Mouse (Mus musculus): ENCODE data around the gene Dennd1c.

Dennd1c gene

GRCm38 (mm10) chr17:57095855-57096622 lies 17.7 kb upstream of the Dennd1c start:
- CTCF ChIA-PET: interaction anchor here (0.6 to 1.6 kb wide), 2 partner anchors 21 to 71 kb away, joined by 6 to 10 read pairs; no protein-coding TSS in a partner anchor

GRCm38 (mm10) chr17:57094222-57094621 lies 15.9 kb upstream of the Dennd1c start:
- CTCF ChIA-PET: no interaction called here

DNA sequence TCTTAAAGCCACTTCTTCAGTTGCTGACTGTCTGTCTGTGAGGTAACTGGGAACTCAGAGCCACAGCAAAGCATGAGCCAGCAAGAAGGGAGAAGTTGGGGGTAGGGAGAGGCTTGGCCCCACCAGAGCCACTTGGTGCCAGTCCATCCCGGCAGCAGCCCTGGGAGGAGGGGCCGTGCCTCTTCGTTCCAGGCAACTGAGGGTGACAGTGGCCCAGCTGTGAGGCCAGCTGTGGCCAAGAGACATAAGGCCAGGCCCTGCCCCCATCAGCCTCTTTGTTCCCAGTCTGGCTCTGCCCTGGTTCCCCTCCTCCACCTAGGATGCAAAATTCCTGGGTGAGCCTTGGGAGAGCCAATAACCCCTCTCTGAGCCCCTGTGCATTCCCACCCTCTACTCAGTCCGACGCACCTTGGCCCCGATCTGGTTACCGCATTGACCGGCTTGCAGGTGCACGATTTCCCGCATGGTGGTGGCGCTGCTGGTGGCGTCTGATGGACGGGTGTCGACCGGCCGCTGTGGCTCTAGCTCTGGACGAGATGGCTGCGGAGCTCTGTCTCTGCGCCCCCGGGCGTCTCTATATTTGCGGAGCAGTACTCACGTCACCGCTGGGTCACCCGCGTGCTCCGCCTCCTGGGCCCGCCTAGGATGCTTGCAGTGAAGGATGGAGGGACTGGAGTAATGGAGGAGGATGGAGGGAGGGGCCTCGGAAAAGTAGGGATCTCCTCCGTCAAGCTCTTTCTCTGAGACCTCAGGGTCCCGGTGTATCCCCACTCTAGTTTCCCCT lies 8.9 kb upstream of the Dennd1c start, which contains the start of gene Tubb4a:
Gene Tubb4a (minus strand): TSS at position 734 of the 784 bp plus-strand sequence.
- CTCF ChIA-PET: no interaction called here

DNA sequence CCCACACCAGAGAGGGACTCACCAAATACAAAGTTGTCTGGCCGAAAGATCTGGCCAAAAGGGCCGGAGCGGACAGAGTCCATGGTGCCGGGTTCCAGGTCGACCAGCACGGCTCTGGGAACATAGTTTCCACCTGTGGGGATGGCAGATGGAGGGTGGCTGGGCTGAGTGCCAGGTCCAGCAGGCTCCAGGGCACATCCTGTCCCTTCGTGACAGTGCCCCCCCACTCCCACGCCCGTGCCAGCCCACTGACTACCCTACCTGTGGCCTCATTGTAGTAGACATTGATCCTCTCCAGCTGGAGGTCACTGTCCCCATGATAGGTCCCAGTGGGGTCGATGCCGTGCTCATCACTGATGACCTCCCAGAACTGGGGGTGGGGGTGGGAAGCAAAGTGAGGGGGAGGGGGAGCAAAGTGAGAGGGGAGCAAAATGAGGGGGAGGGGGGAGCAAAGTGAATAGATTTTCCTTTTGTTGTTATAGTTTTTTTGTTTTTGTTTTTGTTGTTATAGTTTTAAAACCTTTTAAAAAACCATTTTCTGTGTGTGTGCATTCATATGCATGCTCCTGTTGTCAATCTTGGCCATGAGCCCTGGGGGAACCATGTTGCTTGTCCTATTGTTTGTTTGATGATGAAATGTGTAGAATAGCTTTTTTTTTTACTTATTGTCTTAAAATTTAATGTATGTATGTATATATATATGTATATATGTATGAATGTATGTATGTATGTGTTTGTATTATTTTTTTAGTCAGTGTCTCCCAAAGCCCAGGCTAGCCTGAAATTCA lies 7.8 kb upstream of the Dennd1c start:
- CTCF ChIA-PET: no interaction called here

DNA sequence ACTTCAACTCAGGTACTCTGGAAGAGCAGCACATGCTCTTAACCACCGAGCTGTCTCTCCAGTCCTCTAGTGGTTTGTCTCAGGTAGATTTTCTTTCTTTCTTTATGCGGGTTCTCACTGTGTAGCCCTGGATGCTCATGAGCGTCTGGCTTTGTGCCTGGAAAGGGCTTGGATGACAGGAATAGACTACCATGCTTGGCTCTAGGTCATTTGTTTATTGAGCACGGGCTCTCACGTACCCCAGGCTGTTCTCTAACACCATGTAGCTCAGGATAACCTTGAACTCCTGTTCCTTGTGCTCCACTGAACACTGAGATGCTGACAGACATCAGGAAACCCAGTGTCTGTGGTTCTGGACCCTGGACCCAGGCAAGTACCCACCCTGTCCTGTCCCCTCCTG lies 4.2 kb upstream of the Dennd1c start:
- CTCF ChIA-PET: no interaction called here

- CTCF ChIA-PET: no interaction called here
These were observed 3.0 kb upstream of the Dennd1c start for GRCm38 (mm10) chr17:57081234-57081842.

DNA sequence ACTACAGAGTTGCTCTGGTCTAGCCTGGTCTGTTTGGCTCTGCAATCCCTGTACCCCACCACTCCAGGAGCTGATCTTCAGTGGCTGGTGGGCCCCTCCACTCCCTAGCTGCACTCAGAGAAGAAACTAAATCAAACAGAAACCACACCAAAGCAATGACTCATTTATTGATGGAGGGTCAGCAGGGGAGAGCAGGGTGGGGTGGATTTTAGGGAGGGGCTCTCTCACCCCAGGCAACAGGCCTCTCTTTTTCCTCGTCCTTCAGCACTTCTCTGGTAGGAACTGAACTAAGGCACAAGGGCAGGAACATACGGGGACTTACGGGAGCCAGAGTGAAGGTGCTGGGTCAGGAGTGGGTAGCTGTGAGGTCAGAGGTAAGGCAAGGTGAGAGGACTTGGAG lies 1.6 kb upstream of the Dennd1c start:
- CTCF ChIA-PET: no interaction called here

GRCm38 (mm10) chr17:57076916-57077315 lies 1.4 kb downstream of the Dennd1c start:
- CTCF ChIA-PET: no interaction called here

DNA sequence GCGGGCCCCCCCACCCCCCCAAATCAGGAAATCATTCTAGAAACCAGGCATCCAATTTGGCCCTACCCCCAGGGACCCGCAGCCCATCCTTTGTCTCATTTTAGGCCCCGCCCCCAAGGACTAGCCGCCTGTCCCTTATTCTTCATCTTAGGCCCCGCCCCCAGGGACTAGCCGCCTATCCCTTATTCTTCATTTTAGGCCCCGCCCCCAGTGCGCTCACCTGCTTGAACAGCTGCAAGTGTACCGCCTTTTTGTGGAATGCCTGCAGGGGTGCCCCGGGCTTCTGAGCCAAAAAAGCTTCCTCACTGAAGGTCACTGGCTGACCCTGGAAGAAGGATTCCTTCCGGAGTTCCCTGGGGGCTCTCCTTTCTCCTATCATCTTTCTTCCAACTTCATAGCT lies 7.6 kb downstream of the Dennd1c start:
- CTCF ChIA-PET: no interaction called here

GRCm38 (mm10) chr17:57070272-57070671 lies 8.0 kb downstream of the Dennd1c start:
- CTCF ChIA-PET: no interaction called here

- CTCF ChIA-PET: interaction anchor here (0.6 kb wide), 1 partner anchor 755 kb away, joined by 3 read pairs; no protein-coding TSS in a partner anchor
These were observed 11.4 kb downstream of the Dennd1c start for GRCm38 (mm10) chr17:57066908-57067307.

- CTCF ChIA-PET: interaction anchor here (0.6 to 1.1 kb wide), 2 partner anchors 10 to 245 kb away, joined by 3 to 5 read pairs; no protein-coding TSS in a partner anchor
These were observed 15.3 kb downstream of the Dennd1c start for GRCm38 (mm10) chr17:57063031-57063430.

DNA sequence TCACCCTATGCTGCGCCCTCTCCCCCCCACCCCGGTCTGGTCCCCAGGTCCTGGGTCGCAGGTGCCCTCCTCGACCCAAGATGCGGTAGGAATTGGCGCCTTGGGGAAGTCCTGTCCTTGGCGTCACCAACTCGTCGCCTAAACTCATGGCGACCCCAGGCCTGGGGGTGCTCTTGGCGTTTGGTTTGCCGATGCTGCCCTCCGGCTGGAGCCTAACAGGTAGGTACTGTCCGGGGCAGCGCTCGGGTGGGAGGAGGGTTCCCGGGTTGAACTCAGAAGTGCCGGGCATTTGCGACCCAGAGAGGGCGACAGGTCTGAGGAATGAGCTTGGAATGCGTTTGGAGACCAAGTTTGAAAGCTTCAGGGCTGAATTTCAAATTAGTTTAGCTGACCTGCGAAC lies 15.8 kb downstream of the Dennd1c start:
- CTCF ChIA-PET: interaction anchor here (0.6 to 1.1 kb wide), 2 partner anchors 10 to 245 kb away, joined by 3 to 5 read pairs; no protein-coding TSS in a partner anchor

DNA sequence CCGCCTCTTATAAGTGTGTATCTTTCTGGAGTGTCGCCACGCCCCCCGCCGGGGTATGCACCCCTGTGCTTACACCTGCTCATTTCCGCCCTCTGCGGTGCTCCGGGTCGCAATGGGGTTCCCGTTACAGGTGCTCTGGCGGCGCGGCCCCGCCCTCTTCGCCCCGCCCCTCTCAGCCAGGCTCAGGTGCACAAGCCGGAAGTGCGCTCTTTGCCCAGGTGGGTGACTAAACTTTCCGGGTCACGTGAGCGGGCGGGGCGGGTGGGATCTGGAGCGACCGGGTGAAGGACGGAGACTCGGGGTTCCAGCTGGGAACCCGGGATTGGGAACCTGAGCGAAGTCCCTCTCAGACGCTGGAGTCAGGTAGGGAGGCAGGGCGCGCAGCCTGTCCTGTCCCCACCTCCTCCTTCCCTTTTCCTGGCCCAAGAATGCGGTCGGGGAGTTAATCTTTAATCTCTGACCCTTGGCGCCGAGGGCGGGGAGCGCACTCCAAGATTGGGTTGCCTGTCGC lies 16.2 kb downstream of the Dennd1c start:
- CTCF ChIA-PET: interaction anchor here (1.1 kb wide), 1 partner anchor 11 kb away, joined by 5 read pairs; no protein-coding TSS in a partner anchor

DNA sequence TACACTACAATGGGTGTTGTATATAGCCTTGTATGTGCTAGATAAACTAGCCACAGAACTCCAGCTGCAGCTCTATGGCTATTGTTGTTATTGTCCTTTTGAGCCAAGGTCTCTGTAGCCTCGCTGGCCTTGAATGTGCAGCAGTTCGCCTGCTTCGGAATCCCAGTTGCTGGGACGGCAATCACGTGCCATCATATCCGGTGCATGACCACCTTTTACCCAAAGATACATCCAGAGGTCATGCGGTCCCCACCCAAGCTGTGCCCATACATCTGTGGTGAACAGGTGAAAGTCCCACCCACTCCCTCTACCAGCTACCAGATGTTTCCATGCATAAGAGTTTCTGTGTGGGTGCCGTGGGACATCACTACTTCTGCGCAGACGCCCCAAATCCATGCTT lies 17.2 kb downstream of the Dennd1c start:
- CTCF ChIA-PET: interaction anchor here (0.6 to 1.0 kb wide), 3 partner anchors 37 to 78 kb away, joined by 3 read pairs; partner anchors contain the start of genes Gm17949 and Gtf2f1

DNA sequence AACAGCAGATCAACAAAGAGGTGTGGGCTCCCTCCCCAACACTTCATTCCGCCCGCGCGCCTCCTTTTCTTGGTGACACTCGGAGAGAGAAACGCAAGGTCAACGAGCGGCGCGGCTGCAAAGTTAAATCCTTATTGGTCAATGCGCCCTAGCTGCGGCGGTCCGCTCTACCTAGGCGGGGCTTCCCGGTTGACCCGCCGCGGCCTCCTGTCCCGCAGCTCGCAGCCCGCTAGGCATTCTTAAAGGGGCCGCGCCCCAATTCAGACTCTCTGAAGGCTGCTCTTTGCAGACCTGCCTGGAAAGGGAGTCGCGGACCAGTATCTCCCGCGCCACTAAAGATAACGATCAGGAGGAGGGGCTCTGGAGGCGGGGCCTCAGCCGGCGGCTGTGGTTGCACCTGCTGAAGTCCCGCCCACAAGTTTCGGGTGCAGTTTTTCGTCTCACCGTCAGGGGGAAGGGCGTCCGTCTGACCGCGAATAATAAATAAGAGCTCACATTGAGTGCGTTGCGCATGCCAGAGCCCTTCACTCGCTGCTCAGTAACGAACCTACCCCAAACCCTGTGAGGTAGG lies 18.0 kb downstream of the Dennd1c start:
- CTCF ChIA-PET: interaction anchor here (1.0 kb wide), 1 partner anchor 49 kb away, joined by 3 read pairs; the partner anchor contains the start of genes Gm17949 and Gtf2f1

DNA sequence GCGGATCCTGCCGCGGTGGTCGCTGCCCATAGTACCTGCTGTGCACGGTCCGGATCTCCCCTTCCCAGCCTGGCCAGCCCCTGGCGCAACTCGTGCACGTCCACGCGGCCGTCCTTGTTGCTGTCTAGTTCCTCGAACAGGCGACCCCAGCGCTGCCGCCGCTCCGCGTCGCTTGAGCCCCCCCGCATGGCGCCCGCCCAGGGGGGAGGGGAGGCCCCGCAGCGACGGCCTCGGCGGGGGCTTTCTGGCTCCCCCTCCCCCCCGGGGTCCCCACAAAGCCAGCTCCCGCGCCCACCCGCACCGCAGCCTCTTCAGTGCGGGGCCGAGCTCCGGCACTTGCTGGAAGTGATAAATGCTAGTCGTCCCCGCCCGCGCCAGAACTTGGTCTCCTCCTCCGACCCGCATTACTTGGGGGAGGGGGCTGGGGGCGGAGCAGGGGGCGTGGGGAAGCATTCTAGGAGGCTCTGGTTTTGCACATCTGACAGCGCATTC lies 18.8 kb downstream of the Dennd1c start, which contains the start of gene Slc25a23:
Gene Slc25a23 (minus strand): TSS at position 378 of the 492 bp plus-strand sequence.
- CTCF ChIA-PET: interaction anchor here (0.5 kb wide), 1 partner anchor 38 kb away, joined by 4 read pairs; no protein-coding TSS in a partner anchor

- CTCF ChIA-PET: interaction anchor here (0.5 kb wide), 1 partner anchor 39 kb away, joined by 4 read pairs; no protein-coding TSS in a partner anchor
These were observed 19.3 kb downstream of the Dennd1c start, which contains the start of gene Crb3 for GRCm38 (mm10) chr17:57058891-57059485. Gene Crb3 (plus strand): TSS chr17:57059105.

GRCm38 (mm10) chr17:57056246-57056645 lies 22.1 kb downstream of the Dennd1c start:
- CTCF ChIA-PET: no interaction called here

DNA sequence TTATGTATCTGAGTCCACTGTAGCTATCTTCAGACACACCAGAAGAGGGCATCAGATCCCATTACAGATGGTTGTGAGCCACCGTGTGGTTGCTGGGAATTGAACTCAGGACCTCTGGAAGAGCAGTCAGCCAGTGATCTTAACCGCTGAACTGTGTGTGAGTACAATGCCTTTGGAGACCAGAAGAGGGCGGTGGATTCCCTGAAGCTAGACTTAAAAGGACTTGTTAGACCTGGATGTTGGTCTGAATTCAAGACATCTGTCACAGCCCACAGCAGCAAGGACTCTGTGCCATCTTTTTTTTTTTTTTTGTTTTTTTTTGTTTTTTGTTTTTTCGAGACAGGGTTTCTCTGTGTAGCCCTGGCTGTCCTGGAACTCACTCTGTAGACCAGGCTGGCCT lies 26.6 kb downstream of the Dennd1c start:
- CTCF ChIA-PET: interaction anchor here (0.6 to 0.7 kb wide), 2 partner anchors 195 to 914 kb away, joined by 3 to 13 read pairs; no protein-coding TSS in a partner anchor
